Mouse (Mus musculus) fat pad, adult 2 months (tissue): Measurements from ENCODE around the gene Camkv.

Experiments used
- DNase-seq: peaks from one replicate; pipeline ENCODE4 v3.0.0-alpha.2; 2011; ENCODE audit warnings: low read depth, low spot score; ENCODE audit errors: extremely low read depth

Gene Camkv

DNA sequence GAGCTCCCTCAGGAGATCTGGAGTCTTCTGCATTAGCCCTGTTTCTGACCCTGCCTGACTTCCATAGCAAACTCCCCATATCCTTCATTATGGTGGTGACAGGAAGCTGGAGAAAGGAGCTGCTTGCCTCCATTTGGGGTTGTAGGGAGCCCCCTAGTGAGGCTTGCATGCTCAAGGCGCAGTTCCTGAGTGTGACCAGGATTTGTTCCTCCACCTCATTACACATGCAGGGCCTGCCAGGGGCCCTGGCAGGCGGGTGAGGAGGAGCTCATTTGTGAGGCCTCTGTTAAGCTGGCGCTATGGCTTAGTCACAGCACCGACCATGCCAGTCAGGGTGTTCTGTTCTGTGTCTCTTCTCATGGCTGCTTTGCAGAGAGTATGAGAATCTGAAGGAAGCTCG is 26.4 kb downstream of the Camkv start:
- no peak for DNase-seq

DNA sequence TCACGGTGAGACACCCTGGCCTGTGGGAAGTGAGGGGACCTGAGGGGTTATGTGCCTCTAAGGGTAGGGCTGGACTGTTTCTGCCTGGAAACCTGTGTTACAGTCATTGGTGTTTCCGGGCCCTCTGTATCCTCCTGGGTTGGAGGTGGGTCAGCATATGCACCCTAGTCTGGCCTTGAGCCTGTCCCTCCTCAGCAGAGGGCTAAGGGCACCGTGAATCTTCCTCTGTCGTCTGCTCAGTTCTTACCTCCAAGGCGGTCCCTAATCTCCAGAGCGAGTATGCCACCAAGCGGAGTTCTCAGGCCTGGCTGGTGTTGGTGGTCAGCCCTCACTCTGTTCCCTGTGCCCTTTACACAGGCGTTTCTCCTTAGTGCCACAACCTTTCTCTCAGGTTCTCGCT is 27.4 kb downstream of the Camkv start:
- DNase-seq: no peak

DNA sequence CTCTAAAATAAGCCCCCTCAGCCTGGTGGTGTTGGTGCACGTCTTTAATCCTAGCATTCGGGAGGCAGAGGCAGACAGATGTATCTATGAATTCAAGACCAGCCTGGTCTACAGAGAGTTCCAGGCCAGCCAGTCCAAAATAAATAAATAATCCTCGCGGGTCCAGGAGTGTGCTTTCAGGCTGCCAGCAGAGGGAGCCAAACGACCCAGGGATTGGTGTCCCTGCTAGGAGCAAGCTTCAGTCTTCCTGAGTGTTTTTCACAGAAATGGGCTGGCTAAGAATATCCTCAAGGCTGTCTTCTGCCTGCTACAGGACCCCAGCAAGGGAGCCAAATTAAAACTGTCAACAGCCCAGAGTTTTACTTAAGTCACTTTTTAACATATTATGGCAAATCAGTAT is 28.2 kb downstream of the Camkv start:
- DNase-seq: no peak

DNA sequence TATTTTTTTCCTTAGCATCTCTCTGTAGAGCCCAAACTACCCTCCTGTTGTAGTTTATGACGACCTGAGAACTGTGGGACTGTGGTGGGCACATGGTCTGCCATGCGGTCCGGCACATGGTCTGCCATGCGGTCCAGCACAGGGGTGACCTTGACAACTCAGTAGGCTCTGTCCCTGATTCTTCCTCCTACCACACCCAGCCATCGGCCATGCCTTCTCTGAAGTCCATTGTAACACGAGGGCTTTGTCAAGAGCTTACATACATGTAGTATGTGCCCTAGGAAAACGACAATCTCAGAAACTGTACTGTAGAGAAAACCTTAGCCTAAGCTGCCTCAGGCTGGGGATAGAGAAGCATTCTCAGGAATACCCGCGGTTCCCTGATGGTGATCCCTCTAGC is 29.2 kb downstream of the Camkv start:
- DNase-seq: no peak

DNA sequence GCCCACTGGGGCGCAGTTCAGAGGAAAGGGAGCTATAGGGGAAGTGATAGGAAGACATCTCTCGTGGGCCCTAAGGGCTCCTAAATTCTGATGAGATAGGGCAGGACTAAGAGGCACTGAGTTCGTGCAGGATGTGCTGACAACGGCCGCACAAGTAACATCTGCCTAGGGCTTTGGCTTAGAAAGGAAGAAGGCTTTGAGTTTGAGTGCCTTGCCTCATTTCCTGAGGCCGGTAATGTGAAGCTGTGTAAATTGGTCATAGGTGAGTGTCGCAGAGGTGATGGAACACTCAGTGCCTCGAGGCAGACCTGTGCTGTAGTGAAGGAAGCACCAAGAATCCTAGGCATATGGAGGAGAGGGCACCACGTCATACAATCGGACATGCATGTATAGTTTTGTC is 31.2 kb downstream of the Camkv start:
- peak; percentile 68 for DNase-seq

DNA sequence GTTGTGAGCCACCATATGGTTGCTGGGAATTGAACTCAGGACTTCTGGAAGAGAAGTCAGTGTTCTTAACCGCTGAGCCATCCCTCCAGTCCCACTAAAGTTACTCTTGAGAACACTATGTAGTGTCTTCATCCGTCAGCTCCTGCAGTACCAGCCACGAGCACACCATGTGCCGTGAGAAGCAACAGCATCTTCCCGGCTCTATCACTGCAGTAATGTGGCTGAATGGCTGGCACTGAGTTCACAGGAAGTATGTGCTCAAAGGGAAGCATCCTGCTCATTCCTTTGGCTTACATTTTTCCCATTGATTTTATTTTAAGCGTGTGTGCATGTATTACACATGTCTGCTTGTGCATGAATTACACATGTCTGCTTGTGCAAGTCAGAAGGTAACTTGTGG is 32.0 kb downstream of the Camkv start:
- no peak for DNase-seq

DNA sequence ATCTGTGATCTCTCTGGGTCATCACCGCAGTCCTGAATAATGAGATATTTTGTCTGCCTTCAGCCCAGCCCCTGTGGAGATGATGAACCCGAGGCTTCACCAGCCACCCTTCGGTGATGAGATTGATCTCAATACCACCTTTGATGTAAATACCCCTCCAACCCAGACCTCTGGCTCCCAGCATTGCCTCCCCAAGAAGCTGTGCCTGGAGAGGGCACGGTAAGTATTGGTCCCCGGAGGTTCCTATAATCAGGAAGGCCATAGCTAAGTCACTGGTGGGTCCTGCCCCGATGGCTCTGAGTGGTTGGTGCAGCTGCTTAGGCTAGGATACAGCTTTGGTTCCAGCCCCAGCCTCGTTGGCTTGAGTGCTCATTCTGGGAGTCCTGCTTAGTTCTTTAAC is 33.1 kb downstream of the Camkv start:
- DNase-seq: no peak

DNA sequence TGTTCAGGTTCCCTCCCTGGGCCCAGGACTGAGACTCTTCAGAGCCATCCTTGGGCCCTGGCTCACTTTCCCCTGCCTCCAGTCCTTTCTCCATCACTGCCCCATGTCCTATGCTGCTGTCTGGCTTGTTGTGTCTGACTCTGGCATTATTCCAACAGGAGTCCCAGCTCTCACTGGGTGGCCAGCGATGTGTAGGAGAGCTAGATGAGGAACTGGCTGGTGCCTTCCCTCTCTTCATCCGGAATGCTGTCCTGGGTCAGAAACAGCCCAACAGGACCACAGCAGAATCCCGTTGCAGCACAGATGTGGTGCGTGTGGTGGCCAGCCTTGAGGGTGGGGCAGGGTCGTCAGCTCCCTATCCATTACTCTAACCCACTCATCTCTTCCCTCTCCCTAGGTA is 34.8 kb downstream of the Camkv start:
- DNase-seq: no peak

DNA sequence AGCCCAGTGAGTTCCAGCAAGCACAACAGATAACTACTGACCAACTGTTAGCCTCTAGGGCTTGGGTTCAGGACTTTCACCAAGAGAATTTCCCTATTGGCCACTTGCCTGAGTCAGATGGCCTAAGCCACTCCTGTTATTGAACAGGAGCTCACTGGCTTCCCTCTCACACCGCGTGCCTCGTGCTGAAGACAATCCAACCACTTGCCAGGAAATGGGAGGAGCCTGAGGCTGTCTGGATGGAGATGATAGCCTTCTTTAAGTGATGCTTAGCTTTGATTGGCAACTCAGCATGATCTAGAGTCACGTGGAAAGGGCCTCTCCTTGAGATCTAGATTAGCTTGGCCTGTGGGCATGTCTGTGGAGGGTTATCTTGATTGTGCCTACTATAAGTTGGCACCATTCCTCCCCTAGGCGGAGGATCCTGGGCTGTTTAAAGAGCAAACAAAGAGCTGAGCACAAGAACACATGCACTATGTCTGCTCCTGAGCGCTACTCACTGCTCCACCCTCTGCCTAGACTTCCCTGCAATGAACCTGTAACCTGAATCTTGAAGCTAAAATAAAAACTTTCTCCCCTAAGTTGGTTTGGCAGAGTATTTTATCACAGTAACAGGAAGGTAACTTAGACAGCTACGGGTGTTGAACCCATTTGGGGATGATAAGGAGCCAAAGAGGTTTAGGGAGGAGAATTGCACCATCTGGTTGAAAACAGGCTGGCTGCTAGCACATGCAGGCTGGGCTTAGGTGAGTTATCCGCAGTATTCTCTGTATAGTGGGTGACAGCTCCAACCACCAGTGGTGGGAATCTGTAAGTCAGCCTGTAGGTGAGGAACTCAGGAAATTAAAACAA is 36.4 kb downstream of the Camkv start:
- no peak for DNase-seq

DNA sequence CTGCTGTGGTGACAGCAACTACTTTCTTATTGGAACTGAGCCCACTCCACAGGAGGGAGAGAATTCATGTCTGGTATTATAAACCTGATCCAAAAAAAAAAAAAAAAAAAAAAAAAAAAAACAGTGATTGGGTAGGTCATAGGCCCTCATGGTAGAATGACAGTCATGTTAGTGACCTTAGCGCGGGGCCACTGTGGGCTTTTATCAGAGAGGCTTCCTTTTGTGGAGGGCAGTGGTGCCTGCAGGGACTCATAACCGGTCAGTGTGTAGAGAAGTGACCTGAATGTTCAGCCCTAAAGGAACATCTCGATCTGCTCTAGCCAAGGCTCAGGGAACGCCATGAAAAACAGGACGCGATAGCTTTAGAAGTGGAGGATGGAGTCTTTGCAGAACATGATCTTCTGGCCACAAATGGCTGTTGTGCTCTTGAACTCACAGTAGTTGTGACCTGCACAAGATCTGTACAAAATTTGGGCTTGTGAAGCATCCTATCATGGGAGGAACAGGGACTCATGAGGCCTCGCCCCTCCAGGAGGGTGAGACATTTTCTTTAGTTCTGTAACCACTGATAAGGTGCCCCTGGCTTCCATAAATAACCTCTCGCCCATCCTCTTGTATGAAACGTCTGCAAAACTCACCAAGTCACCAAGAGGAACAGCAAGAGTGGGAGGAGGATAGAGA is 39.2 kb downstream of the Camkv start:
- DNase-seq: no peak

DNA sequence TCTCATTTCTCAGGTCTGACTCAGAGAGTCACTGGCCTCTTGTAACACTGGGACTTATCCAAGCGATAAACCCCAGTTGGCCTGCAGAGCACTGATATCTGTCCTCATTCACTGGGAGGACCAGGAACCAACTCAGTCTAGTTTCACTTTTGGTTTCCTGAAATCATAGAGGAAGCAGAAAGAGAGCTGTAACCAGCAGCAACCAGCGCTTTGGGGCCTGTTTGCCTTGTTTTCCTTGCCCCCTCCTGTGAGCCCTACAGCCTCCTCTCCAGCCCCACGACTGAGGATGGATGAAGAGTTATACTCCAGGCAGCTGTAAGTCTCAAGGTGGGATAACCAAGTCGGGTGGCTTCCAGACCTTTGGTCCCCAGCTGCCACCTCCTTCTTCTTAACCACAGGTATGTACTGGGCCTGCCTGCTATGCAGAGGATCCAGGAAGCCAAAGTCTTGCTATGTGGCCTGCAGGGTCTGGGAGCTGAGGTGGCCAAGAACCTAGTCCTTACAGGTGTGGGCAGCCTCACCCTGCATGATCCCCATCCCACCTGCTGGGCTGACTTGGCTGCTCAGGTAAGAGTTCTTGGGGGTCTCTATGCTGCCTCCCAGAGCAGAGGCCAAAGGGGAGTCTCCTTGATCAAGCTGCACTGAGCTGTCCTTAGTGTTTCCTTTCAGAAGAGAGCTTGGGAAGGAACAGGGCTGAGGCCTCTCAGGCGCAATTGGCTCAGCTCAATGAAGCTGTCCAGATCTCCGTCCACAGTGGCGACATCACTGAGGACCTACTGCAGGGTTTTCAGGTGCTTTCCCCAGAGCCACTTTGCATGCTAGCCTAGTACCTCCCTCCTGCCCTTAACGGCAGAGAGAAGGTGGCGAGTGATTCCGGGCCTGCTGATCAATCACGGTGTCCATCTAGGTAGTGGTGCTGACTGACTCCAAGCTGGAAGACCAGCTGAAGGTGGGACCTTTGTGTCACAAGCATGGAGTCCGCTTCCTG is 40.2 kb downstream of the Camkv start, which contains the start of gene Uba7:
Uba7 (plus strand) TSS at position 107 of the 988 bp plus-strand sequence.
- no peak for DNase-seq

DNA sequence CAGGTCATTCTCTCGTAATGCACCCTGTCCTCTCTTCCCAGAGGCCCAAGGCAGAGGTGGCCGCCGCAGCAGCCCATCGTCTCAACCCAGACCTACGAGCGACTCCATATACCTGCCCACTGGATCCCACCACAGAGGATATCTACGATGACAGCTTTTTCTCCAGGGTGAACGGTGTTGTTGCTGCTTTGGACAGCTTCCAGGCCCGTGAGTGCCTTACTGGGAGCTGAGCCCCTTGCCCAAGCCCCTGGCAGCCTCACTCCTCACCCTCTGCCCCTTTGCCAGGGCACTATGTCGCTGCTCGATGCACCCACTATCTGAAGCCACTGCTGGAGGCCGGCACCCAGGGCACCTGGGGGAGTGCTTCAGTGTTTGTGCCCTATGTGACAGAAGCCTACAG is 43.3 kb downstream of the Camkv start:
- no peak for DNase-seq

DNA sequence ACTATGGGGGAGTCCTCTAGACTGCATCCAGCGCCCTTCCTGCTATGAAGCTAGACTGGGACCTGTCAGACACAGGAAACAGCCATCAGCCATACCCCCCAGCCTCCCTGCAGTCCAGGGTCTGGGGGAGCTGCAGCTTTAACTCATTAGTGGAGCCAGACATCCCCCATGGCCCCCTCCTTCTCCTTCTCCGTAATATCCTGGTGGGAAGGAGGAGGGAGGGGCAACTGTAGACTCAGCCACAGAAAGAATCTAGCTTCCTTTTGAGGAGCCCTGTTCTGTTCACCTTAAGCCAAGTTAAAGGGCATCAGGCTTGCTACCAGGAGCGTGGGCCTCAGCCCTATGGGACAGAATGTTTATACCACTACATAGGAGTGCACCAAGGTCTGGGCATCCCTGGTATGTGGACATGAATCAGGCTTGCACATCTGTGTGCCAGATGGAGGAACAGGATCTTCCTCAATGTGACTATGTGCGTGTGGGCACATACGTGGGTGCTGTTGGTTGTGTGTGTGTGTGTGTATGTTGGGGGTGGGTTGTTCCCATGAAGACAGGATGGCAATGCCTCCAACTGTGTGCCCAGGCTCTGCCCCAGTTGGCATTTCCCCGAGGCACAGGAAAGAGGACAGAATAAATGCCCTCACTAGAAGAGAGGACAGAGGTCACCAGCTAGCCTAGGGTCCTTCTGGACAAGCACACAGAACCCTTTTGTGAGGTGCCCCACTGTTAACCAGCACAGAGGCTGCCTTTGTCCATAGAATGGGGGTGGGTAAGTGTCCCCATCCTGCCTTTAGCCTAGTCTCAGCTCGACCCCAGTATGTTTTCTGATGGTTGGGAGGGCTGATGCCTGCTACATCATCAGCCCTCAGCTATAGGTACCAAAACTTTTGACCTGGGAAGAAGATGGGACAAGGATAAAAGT is 46.5 kb downstream of the Camkv start:
- DNase-seq: no peak

DNA sequence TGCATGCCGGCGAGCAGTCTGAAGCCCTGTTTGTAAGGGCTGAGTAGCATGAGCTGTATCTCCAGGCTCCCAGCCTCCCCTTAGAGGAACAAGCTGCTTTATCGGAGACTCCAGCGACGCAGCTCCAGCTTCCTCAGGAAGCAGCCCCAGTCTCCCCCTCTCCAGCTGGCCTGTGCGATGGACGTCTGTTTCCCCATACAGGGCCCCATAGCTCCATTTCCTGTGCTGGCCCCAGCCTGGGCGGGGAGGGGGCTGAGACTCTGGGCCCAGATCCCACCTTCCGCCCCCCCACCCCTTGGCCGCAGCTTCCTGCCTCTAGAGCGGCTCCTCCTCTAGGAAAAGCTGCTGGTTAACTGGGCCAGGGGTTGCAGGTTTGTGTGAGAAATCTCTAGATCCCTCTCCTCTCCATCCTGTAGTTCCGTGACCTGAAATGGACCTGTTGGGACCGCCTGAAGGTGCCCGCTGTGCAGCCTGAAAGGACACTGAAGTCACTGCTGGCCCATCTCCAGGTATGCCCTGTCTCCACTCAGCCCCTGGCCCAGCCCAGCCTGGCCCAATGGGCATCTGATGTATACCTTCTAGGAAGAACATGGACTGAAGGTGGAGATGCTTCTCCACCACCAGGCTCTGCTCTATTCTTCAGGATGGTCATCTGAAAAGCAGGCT is 47.3 kb downstream of the Camkv start, which contains the start of gene Gm20661:
Gm20661 (plus strand) TSS at position 378 of the 666 bp plus-strand sequence.
- no peak for DNase-seq

DNA sequence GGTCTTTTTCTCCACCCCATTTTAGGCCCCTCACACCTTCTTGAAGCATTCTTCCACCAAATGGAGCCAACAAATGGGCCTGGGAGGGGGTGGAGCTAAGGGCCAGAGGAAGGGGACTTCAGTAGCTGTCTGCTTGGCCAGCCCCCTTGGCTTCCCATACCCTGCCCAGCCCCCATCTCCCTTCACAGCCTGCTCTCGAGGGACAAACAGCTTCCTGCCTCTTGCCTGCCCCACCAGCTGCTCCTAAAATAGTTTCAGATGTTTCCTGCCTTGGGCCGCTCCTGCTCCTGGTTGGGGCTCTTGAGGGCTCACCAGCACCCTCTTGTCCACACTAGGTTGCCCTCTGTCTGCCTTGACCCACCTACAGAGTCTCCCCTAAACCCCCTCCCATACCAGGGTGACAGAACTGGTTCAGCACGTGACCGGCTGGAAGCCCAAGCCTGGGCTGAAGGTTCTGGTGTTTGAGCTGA is 48.0 kb downstream of the Camkv start:
- DNase-seq: no peak

DNA sequence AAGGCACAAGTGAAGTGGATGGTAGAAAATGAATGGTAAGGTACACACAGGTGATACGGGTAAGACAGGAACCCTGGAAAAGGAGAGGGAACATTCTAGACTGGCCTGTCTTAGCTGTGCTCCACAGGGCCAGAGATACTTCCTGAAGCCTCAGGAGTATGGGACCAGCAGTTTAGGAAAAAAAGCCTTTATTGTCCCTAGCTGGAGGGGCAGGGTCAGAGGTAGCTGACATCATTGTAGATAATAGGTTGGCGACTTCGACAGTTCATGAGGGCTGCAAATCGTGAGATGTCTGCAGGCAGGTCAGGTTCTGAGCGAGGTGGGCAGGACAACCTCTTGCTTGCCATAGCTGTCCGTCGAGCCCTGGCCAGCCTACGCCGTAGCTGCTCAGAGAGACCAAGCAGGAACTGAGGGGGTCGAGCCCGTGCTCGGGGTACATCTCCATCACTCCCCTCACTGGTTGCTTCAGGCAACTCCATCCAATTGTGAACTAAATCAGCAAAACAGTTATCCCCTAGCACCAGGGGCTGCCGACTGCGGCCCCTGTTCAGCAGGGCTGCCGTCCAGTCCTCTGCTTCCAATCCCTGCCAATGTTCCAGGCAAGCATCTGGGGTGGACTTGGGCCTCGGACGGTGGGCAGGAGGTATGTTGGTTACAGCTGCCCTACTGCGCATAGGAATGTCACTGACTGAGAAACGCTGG is 48.7 kb downstream of the Camkv start:
- DNase-seq: no peak

DNA sequence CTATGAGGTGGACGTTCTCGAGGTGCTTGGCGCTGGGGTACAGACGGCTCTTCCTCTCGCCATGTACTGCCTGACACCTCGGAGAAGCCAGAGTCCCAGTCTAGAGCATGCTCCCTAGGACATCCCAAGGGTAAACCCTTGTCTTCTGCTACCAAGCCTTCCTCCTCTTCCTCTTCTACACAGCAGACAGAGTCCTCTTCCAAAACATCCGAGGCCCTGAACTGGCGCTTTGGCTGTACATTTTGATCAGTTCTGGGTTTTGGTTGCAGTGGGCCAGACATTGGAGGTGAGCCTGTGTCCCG is 49.2 kb downstream of the Camkv start:
- DNase-seq: no peak

DNA sequence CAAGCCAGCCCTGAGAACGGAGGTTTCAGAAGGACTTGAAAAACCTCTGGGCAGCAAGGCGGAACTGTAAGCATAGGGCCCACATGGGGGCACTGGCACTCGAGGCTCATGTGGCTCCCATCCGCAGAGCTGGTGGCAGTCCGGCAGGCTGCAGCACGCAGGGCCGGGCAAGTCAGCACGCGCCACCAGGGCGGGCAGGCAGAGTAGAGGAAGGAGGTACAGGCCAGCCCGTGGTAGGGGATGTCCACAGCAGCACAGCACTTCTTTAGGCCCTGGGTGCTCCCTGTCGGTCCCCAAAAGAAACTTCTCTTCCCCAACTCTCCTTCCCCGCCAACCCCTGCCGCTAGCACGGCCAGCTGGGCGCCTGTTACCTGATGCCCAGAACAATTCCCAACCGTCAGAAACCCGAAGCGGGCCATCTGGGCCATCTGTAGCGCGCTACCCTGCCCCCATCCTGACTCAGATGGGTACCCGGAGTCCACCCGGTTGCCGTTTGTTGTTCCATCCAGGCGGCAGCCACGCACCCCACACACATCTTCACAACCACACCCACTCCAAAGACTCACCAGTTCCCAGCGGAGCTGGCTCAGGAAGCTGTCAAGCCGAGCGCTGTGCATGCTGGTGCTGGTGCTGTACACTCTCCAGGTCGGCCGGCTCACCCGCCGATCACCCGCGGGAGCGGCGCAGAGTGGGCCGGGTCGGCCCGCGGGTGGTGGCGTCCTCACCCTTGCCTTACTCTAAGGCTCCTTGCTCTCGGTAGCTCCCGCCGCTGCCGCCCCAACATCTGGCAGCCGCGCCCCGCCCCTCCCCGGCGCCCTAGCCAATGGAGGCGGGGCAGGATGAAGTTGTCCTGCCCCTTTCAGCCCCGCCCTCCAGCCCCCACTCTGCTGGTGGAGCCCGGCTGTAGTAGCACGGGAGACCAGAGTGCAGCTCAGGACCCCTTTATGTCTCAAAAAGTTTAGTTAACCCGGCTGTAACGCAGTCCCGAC is 50.0 kb downstream of the Camkv start, which contains the start of gene Inka1:
Inka1 (minus strand) TSS at position 749 of the 989 bp plus-strand sequence.
- no peak for DNase-seq
